Mouse (Mus musculus) liver, embryonic 14.5 days (tissue): ENCODE data around the gene Dgkh. TPM values are rescaled to one million over a fixed set of nuclear protein-coding genes. Genes with fewer than 3 reads are reported as not detected.

Experiments
- ATAC-seq: fragments of 200-750 bp; cut with Nextera tagmentation; 2 replicates; pipeline ENCODE4 v1.8.0; 2017; ENCODE audit warnings: moderate number of reproducible peaks, mild to moderate bottlenecking, moderate library complexity; ENCODE audit not compliant: insufficient read depth
- DNase-seq, 3 experiments: peaks; one replicate each; pipeline ENCODE4 v3.0.0-alpha.2; 2012 to 2013; ENCODE audit warnings: low read depth in 3 of 3, low spot score in 3 of 3
- H3K27ac ChIP-seq: fragments of 300-500 bp; sonication (generic); 2 replicates; pipeline ENCODE4 v1.5.1; 2014; ENCODE audit warnings: moderate library complexity, mild to moderate bottlenecking, control low read depth, inconsistent platforms
- H3K27me3 ChIP-seq: fragments of 300-500 bp; sonication (generic); 2 replicates; pipeline ENCODE4 v1.6.1; 2014; ENCODE audit warnings: mild to moderate bottlenecking, low read length, moderate library complexity; ENCODE audit not compliant: control insufficient read depth, insufficient read depth
- H3K36me3 ChIP-seq: fragments of 300-500 bp; sonication (generic); replicated peaks from 2 replicates; pipeline ENCODE4 v1.6.1; 2014; ENCODE audit warnings: low read depth; ENCODE audit not compliant: control insufficient read depth, insufficient read depth
- H3K4me1 ChIP-seq, 2 experiments: fragments of 200-500 bp in 1 of 2; fragments of 300-500 bp in 1 of 2; sonication (generic) in 1 of 2; replicated peaks; 2 replicates each; pipeline ENCODE4 v1.6.1; 2012 to 2014; ENCODE audit warnings: antibody characterized with exemption in 1 of 2, inconsistent platforms in 1 of 2, low read length in 1 of 2; ENCODE audit not compliant: control insufficient read depth in 2 of 2, insufficient read depth in 2 of 2
- H3K4me2 ChIP-seq: fragments of 300-500 bp; sonication (generic); 2 replicates; pipeline ENCODE4 v1.6.1; 2014; ENCODE audit warnings: low read depth, mild to moderate bottlenecking, control low read depth, moderate library complexity
- H3K4me3 ChIP-seq, 2 experiments: fragments of 200-500 bp in 1 of 2; fragments of 300-500 bp in 1 of 2; sonication (generic) in 1 of 2; 2 replicates each; pipeline ENCODE4 v1.5.1; 2012 to 2014; ENCODE audit warnings: low read depth in 2 of 2, low read length in 2 of 2, mild to moderate bottlenecking in 2 of 2, control low read depth in 1 of 2, inconsistent platforms in 1 of 2, moderate library complexity in 1 of 2; ENCODE audit not compliant: insufficient read depth in 1 of 2
- H3K9ac ChIP-seq: fragments of 300-500 bp; sonication (generic); replicated peaks from 2 replicates; pipeline ENCODE4 v1.6.1; 2014; ENCODE audit warnings: mild to moderate bottlenecking, control low read depth, moderate library complexity
- H3K9me3 ChIP-seq: fragments of 300-500 bp; sonication (generic); 2 replicates; pipeline ENCODE4 v1.6.1; 2016; ENCODE audit warnings: low read length, mixed read lengths; ENCODE audit not compliant: control insufficient read depth
- CTCF ChIP-seq: IDR thresholded peaks from 2 replicates; pipeline ENCODE4 v1.5.1; 2016; ENCODE audit warnings: antibody characterized with exemption, low read depth, control low read depth
- EP300 ChIP-seq: IDR thresholded peaks from 2 replicates; pipeline ENCODE4 v1.6.1; 2016; ENCODE audit warnings: antibody characterized with exemption, low read depth
- WGBS: fragments of 180-500 bp; shearing (Covaris S2); extraction: QIAGEN DNeasy Blood & Tissue Kit; methylation state at CpG from one replicate; pipeline ENCODE4 v1.1.7; 2014; ENCODE audit not compliant: insufficient replicate concordance; 5-methylcytosine and 5-hydroxymethylcytosine counted together
- polyA plus RNA-seq, 2 experiments: library from polyadenylated mRNA; depleted of rRNA in 1 of 2; stranded (reverse) in 1 of 2; unstranded in 1 of 2; fragments of >200 nt; fragmentation: Nextera tagmentation in 1 of 2; extraction: Ambion mirVana in 1 of 2; gene quantifications; 2 replicates each; pipeline versions ENCODE4 v1.2.1 to v1.2.3; 2012 to 2014

Dgkh gene
- polyA plus RNA-seq, 2 experiments: 0.15 to 0.36 TPM

- WGBS: 41% methylated on average over 4 of the region's 4 CpGs
- peaks cover 0 to 5% of the 10 kb centered on the region in 2 experiments; a peak in 1 of 4 replicates for H3K4me1 ChIP-seq
- no peak overlapping the region for H3K27ac ChIP-seq
- no peak overlapping the region for H3K4me2 ChIP-seq
- DNase-seq (no peak), ATAC-seq (no peak)
- no peak overlapping the region for H3K9ac ChIP-seq
- H3K36me3 ChIP-seq: no peaks in the 10 kb centered on the region
- TF ChIP-seq CTCF (no peak), EP300 (no peak)
- no peaks in the 10 kb centered on the region for H3K27me3 ChIP-seq
- H3K9me3 ChIP-seq: no peaks in the 10 kb centered on the region
- no peak overlapping the region for H3K4me3 ChIP-seq
Measured at GRCm38 (mm10) chr14:78687716-78688115, 44.9 kb downstream of the Dgkh start.

GRCm38 (mm10) chr14:78686701-78687100, 45.9 kb downstream of the Dgkh start:
- H3K4me1 ChIP-seq: peaks cover 0 to 5% of the 10 kb centered on the region in 2 experiments; a peak in 1 of 4 replicates
- no peak for ATAC-seq
- DNase-seq: no peak
- H3K4me3 ChIP-seq: no peak overlapping the region
- TF ChIP-seq CTCF: no peak
- no peak for TF ChIP-seq EP300
- no peaks in the 10 kb centered on the region for H3K27me3 ChIP-seq
- H3K4me2 ChIP-seq: no peak overlapping the region
- H3K36me3 ChIP-seq: no peaks in the 10 kb centered on the region
- no peak overlapping the region for H3K27ac ChIP-seq
- no peaks in the 10 kb centered on the region for H3K9me3 ChIP-seq
- WGBS: 71% methylated on average over 6 of the region's 6 CpGs
- no peak overlapping the region for H3K9ac ChIP-seq

GRCm38 (mm10) chr14:78684171-78684570, 48.4 kb downstream of the Dgkh start:
- Histone ChIP-seq H3K27ac (no peak overlapping the region), H3K9ac (no peak overlapping the region), H3K27me3 (no peaks in the 10 kb centered on the region), H3K4me1 (peaks cover 0 to 5% of the 10 kb centered on the region in 2 experiments; a peak in 1 of 4 replicates), H3K4me2 (no peak overlapping the region), H3K36me3 (no peaks in the 10 kb centered on the region), H3K4me3 (no peak overlapping the region), H3K9me3 (no peaks in the 10 kb centered on the region)
- DNase-seq (no peak), ATAC-seq (no peak)
- WGBS: 27% methylated on average over 4 of the region's 4 CpGs
- no peak for TF ChIP-seq EP300
- no peak for TF ChIP-seq CTCF

- H3K4me1 ChIP-seq: peaks cover 0 to 7% of the 10 kb centered on the region in 2 experiments; a peak in 3 of 4 replicates
- no peak overlapping the region for H3K9ac ChIP-seq
- WGBS: 25% methylated on average over 3 of the region's 3 CpGs
- no peaks in the 10 kb centered on the region for H3K27me3 ChIP-seq
- TF ChIP-seq EP300 (no peak), CTCF (no peak)
- H3K4me3 ChIP-seq: no peak overlapping the region
- H3K9me3 ChIP-seq: no peaks in the 10 kb centered on the region
- H3K27ac ChIP-seq: no peak overlapping the region
- ATAC-seq: no peak
- no peak overlapping the region for H3K4me2 ChIP-seq
- no peak for DNase-seq
- H3K36me3 ChIP-seq: no peaks in the 10 kb centered on the region
Measured at GRCm38 (mm10) chr14:78678981-78679380, 53.6 kb downstream of the Dgkh start.

- Histone ChIP-seq H3K27me3 (no peaks in the 10 kb centered on the region), H3K36me3 (no peaks in the 10 kb centered on the region), H3K4me3 (no peak overlapping the region), H3K9me3 (no peaks in the 10 kb centered on the region), H3K4me1 (peaks cover 0 to 7% of the 10 kb centered on the region in 2 experiments; a peak in 3 of 4 replicates), H3K9ac (no peak overlapping the region), H3K27ac (no peak overlapping the region), H3K4me2 (no peak overlapping the region)
- WGBS: 20% methylated on average over 7 of the region's 7 CpGs
- DNase-seq: no peak
- no peak for ATAC-seq
- TF ChIP-seq CTCF (no peak), EP300 (no peak)
Measured at GRCm38 (mm10) chr14:78677852-78678588, 54.6 kb downstream of the Dgkh start.
